Mouse (Mus musculus) embryonic fibroblast, embryonic 13.5 days (primary cell): ENCODE measurements around the gene Ano5.

ENCODE experiments used
- CTCF ChIP-seq: IDR thresholded peaks from 2 replicates; pipeline ENCODE4 v1.5.1; 2011; ENCODE audit warnings: mild to moderate bottlenecking, control low read depth, low read length, moderate library complexity, borderline replicate concordance; ENCODE audit not compliant: insufficient read depth
- POLR2A ChIP-seq: IDR thresholded peaks from 2 replicates; pipeline ENCODE4 v1.6.1; 2011; ENCODE audit warnings: low read depth, mild to moderate bottlenecking, control low read depth, low read length, moderate library complexity

DNA sequence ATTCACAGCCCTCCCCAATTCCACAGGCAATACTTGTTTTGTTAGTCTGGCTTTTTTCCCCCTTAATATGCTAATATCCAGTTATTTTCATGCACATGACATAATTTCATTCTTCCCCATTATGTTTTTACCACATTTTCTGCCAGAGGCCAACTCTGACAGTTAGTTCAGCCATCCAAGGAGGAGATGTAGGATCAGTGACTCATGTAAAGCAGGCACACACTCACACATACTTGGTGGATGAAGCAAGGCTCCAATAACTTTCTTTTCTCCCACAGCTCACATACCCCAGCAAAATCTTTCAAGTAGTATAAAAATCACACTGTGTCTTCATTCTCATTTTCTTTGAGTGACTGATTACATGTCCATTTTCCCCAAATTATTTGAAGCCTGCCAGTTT, 28.5 kb downstream of the Ano5 start:
- TF ChIP-seq POLR2A (no peak), CTCF (no peak)
